Mouse (Mus musculus) spleen, adult 2 months (tissue): ENCODE results near the gene Gga1. TPM values are rescaled to one million over a fixed set of nuclear protein-coding genes. Genes with fewer than 3 reads are reported as not detected.
"Not testable (repeated sequence)": the region's sequence is repeated elsewhere in the genome, so short reads cannot be mapped to it uniquely, and the experiment has no call there.

ENCODE experiments used
- DNase-seq, 2 experiments: peaks; one replicate each; pipeline versions ENCODE4 v3.0.0 to v3.0.0-alpha.2; 2012 to 2021; ENCODE audit warnings: low spot score in 2 of 2, low read depth in 1 of 2
- H3K27ac ChIP-seq: fragments of 200-500 bp; 2 replicates; pipeline ENCODE4 v1.5.1; 2012; ENCODE audit warnings: low read length, inconsistent platforms; ENCODE audit not compliant: insufficient read depth
- H3K27me3 ChIP-seq: fragments of 200-500 bp; 2 replicates; pipeline ENCODE4 v1.6.1; 2012; ENCODE audit warnings: mild to moderate bottlenecking, moderate library complexity, low read length, inconsistent platforms; ENCODE audit not compliant: control insufficient read depth, insufficient read depth
- H3K36me3 ChIP-seq: fragments of 200-500 bp; 2 replicates; pipeline ENCODE4 v1.6.1; 2012; ENCODE audit warnings: mild to moderate bottlenecking, low read length, inconsistent platforms; ENCODE audit not compliant: control insufficient read depth, insufficient read depth
- H3K4me1 ChIP-seq: fragments of 200-500 bp; 2 replicates; pipeline ENCODE4 v1.6.1; 2011; ENCODE audit warnings: inconsistent platforms; ENCODE audit not compliant: control insufficient read depth, insufficient read depth, insufficient read length
- H3K4me3 ChIP-seq: fragments of 200-500 bp; 2 replicates; pipeline ENCODE4 v1.5.1; 2011; ENCODE audit warnings: mild to moderate bottlenecking, inconsistent platforms; ENCODE audit not compliant: insufficient read depth, insufficient read length; ENCODE audit errors: extremely low read depth
- CTCF ChIP-seq: fragments of 200-500 bp; IDR thresholded peaks from 2 replicates; pipeline ENCODE4 v1.5.1; 2011; ENCODE audit warnings: mild to moderate bottlenecking, inconsistent platforms; ENCODE audit not compliant: insufficient read depth, insufficient read length, insufficient replicate concordance; ENCODE audit errors: extremely low read depth
- POLR2A ChIP-seq: fragments of 200-500 bp; IDR thresholded peaks from 2 replicates; pipeline ENCODE4 v1.6.1; 2011; ENCODE audit warnings: low read depth, low read length, inconsistent platforms
- WGBS: fragments of 180-500 bp; shearing (Covaris S2); methylation state at CpG from one replicate; pipeline ENCODE4 v1.1.7; 2018; 5-methylcytosine and 5-hydroxymethylcytosine counted together
- polyA plus RNA-seq: library from polyadenylated mRNA; depleted of rRNA; stranded (reverse); fragments of >200 nt; gene quantifications from 2 replicates; pipeline ENCODE4 v1.2.3, GENCODE M21; 2012

The Gga1 gene
- polyA plus RNA-seq, 1 experiment: 70.2 TPM

DNA sequence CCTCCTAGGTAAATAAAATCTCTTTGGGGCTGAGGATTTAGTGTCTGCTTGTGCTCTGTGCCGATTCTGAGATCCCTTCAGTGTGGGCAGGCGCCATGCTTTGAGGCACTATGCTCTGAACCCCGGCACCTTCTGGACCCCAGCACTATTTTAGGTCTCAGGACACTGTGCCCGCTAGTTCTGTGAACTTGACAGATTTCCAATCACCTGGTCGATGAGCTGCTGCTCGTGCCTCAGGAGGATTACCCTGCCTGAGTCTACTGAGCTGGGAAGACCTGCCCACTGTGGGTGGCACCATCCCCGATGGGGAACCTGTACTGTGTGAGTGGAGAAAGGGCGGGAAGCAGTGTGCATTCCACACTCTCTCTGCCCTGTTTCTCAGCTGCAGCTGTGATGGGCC, 2.0 kb upstream of the Gga1 start:
- 91% methylated on average over 8 of the region's 8 CpGs for WGBS
- Histone ChIP-seq H3K27me3 (no peaks in the 10 kb centered on the region), H3K4me3 (no peak overlapping the region), H3K27ac (no peak overlapping the region), H3K36me3 (no peaks in the 10 kb centered on the region), H3K4me1 (peaks cover 12% of the 10 kb centered on the region; the same call in 1 of the 2 replicates)
- no peak for DNase-seq
- TF ChIP-seq CTCF: no peak
- TF ChIP-seq POLR2A: no peak

DNA sequence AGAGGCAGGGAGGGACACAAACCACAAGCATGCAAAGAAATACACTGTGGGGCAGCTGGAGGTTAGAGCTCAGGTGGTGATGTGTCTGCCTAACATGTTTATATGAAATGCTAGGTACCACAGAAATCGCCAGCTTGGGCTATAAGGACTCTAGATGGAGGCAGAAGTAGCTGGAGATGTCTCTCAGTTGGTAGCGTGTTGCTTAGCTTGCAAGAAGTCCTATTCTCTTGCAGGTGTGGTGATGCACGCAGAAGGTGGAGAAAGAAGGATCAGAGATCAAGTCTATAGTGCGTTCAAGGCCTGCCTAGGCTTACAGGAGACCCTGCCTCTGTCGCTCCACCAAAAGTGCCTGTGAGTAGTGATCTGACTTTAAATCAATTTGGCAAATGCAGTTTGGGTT, 1.5 kb upstream of the Gga1 start:
- Histone ChIP-seq H3K27me3 (no peaks in the 10 kb centered on the region), H3K27ac (no peak overlapping the region), H3K4me1 (peaks cover 12% of the 10 kb centered on the region; the same call in 1 of the 2 replicates), H3K36me3 (no peaks in the 10 kb centered on the region), H3K4me3 (no peak overlapping the region)
- TF ChIP-seq POLR2A (no peak), CTCF (no peak)
- 88% methylated on average over 5 of the region's 5 CpGs for WGBS
- no peak for DNase-seq

DNA sequence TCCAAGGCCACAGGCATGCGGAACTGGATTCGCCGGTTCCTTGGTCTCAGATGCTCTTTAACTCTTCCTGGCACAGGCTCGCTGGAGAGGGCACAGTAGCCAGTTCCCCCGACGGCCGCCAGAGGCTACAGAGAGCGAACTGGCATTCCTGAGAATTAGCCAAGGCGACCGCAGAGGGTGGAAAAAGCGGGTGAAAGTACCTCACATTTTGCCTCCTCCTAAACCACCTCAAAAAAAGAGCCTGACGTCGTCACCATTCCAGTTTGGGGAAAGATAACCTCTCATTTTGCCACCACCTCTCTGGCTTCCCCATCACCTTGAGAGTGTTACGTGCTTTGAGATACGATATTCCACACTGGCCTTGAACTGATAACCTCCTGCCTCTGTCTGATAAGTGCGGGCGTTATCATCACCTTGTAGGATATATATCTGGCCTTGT, 713 bp upstream of the Gga1 start:
- Histone ChIP-seq H3K4me1 (peaks cover 12% of the 10 kb centered on the region; the same call in 1 of the 2 replicates), H3K27me3 (no peaks in the 10 kb centered on the region), H3K36me3 (peaks cover 3% of the 10 kb centered on the region; the same call in 1 of the 2 replicates), H3K4me3 (peak overlapping the region; percentile 78), H3K27ac (peak overlapping the region; percentile 99)
- DNase-seq: peak in 1 of 2 experiments; percentile 54
- TF ChIP-seq POLR2A (no peak), CTCF (peak; percentile 56; the same call in 1 of the 2 replicates)
- WGBS: 3% methylated on average over 17 of the region's 17 CpGs

DNA sequence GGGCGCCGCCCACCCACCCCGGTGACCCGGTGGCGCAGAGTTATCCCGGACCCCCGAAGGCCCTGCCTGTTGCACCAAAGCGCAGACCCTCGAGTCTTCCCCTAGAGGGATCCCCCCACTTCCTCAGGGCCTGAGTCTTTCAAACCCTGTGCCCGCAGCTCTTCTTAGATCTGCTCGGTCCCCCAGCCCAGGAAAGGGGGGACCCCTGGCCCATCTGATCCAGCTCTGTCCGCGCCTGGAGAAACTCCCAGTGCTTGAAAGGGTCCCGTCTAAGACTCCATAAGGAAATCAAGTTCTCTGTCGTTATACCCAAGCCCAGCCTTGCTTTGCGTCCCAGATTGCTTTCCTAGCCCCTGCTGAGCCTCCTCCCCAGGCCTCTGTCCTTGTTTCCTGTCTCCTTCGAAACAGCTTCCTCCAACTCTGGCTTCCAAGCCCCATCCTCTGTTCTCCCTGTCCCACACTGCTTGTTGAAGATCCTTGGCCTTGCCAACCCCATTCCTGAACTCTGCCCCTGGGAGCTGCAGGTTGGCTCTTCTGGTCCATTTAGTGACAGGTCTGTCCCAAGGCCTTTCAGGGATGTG, 910 bp downstream of the Gga1 start:
- peak overlapping the region; percentile 99 for H3K27ac ChIP-seq
- H3K27me3 ChIP-seq: no peaks in the 10 kb centered on the region
- H3K4me1 ChIP-seq: peaks cover 12% of the 10 kb centered on the region; the same call in 1 of the 2 replicates
- peaks cover 9% of the 10 kb centered on the region for H3K36me3 ChIP-seq
- TF ChIP-seq POLR2A (no peak), CTCF (no peak)
- under 1% methylated on average over 17 of the region's 17 CpGs for WGBS
- H3K4me3 ChIP-seq: peak overlapping the region; percentile 78
- DNase-seq: peak in 1 of 2 experiments; percentile 26

DNA sequence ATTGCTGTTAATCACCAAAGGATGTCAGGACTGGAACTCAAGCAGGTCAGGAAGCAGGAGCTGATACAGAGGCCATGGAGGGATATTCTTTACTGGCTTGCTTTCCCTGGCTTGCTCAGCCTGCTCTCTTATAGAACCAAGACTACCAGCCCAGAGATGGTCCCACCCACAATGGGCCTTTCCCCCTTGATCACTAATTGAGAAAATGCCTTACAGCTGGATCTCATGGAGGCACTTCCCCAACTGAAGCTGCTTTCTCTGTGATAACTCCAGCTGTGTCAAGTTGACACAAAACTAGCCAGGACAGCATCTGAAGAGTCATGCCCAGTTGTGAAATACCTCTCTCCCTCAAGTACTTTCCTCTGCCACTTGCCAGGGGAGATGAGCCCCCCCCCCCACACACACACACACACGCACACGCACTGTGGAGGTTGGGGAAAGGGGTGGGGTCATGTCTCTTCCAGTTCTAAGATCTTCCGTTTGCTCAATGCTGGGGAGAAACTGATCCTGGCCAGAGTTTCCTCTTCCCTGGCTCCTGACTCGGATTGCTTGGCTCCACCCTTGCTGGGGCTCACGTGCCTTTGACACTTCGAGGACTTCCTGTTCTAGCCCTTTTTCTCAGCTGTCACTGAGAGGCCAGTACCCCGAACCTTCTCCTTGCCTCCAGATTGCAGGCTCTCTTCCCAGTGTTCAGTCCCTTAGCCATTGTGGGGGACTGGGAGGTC, 2.0 kb downstream of the Gga1 start:
- H3K4me3 ChIP-seq, H3K27me3 ChIP-seq, DNase-seq: not testable (repeated sequence)
- peaks cover 19% of the 10 kb centered on the region for H3K36me3 ChIP-seq
- peak overlapping the region; percentile 27 for H3K27ac ChIP-seq
- H3K4me1 ChIP-seq: peaks cover 12% of the 10 kb centered on the region; the same call in 1 of the 2 replicates
- 20% methylated on average over 7 of the region's 7 CpGs for WGBS

DNA sequence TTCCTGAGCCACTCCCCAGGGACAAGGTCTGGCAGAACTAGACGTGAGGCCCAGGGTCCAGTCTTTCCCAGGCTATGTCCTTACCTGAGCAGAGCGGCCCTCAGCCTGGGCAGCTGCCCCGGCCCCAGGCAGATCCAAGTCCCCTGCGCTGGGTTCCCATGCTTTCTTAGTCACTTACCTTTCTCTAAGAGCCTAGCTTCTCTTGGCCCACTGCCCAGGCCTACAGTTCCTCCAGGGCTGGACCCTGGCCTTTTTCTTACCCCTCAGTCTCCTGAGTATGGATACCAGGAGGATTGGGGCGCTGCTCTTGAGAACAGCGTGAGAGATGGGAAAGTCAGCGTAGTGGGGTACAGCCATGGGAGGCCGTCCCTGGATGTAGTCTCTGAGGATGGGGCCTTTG, 3.4 kb downstream of the Gga1 start:
- Histone ChIP-seq H3K4me3 (no peak overlapping the region), H3K4me1 (peaks cover 12% of the 10 kb centered on the region; the same call in 1 of the 2 replicates), H3K27ac (no peak overlapping the region), H3K27me3 (no peaks in the 10 kb centered on the region), H3K36me3 (peaks cover 28% of the 10 kb centered on the region)
- 92% methylated on average over 8 of the region's 8 CpGs for WGBS
- no peak for DNase-seq
- TF ChIP-seq CTCF: no peak
- TF ChIP-seq POLR2A: no peak

DNA sequence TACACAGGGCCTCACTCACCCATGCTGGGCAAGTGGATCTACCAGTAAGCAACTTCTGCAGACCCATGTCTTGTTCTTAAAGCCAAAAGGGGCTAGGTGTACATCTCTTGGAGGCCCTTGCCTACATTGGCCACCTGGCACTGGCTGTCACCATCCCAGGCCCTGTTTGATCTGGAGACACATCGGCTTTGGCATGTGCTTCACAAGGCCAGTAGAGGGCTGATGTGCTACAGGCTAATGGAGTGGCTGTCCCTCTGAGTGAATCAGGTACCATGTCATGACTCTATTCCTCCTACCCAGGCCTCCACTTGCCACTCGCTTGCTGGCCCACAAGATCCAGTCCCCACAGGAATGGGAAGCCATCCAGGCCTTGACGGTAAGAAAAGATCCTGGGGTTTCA, 4.8 kb downstream of the Gga1 start:
- no peak for DNase-seq
- H3K36me3 ChIP-seq: peaks cover 35% of the 10 kb centered on the region
- H3K4me3 ChIP-seq: no peak overlapping the region
- WGBS: 80% methylated on average over 3 of the region's 3 CpGs
- H3K27ac ChIP-seq: no peak overlapping the region
- no peak for TF ChIP-seq CTCF
- TF ChIP-seq POLR2A: no peak
- peaks cover 12% of the 10 kb centered on the region; the same call in 1 of the 2 replicates for H3K4me1 ChIP-seq
- no peaks in the 10 kb centered on the region for H3K27me3 ChIP-seq
